Mouse (Mus musculus) ES-Bruce4 (cell line): ENCODE measurements around the gene Rps8. TPM values are rescaled to one million over a fixed set of nuclear protein-coding genes. Genes with fewer than 3 reads are reported as not detected.

Source experiments
- H3K27ac ChIP-seq: 2 replicates; pipeline ENCODE4 v1.5.1; 2012; ENCODE audit warnings: low read length, inconsistent platforms; ENCODE audit not compliant: insufficient read depth
- H3K27me3 ChIP-seq: 2 replicates; pipeline ENCODE4 v1.6.1; 2012; ENCODE audit warnings: mild to moderate bottlenecking, low read length, inconsistent platforms; ENCODE audit not compliant: control insufficient read depth, poor library complexity, insufficient read depth, severe bottlenecking
- H3K36me3 ChIP-seq: 2 replicates; pipeline ENCODE4 v1.6.1; 2012; ENCODE audit warnings: inconsistent platforms, mild to moderate bottlenecking, low read length, moderate library complexity; ENCODE audit not compliant: control insufficient read depth, poor library complexity, insufficient read depth, severe bottlenecking
- H3K4me1 ChIP-seq: one replicate; pipeline ENCODE4 v1.8.1; 2011; ENCODE audit warnings: low read length; ENCODE audit not compliant: control insufficient read depth, insufficient read depth
- H3K4me3 ChIP-seq: 2 replicates; pipeline ENCODE4 v1.5.1; 2011; ENCODE audit warnings: low read depth, mild to moderate bottlenecking, low read length
- H3K9ac ChIP-seq: 2 replicates; pipeline ENCODE4 v1.6.1; 2012; ENCODE audit warnings: low read depth, mild to moderate bottlenecking, inconsistent platforms; ENCODE audit not compliant: poor library complexity, severe bottlenecking
- H3K9me3 ChIP-seq: replicated peaks from 2 replicates; pipeline ENCODE4 v1.6.1; 2012; ENCODE audit warnings: mild to moderate bottlenecking, low read length, inconsistent platforms; ENCODE audit not compliant: control insufficient read depth, poor library complexity, insufficient read depth, severe bottlenecking
- CTCF ChIP-seq: IDR thresholded peaks from one replicate; pipeline ENCODE4 v1.8.1; 2011; ENCODE audit warnings: low read depth, low read length
- EP300 ChIP-seq: IDR thresholded peaks from 2 replicates; pipeline ENCODE4 v1.6.1; 2011; ENCODE audit warnings: low read depth, low read length; ENCODE audit not compliant: insufficient read depth
- POLR2A ChIP-seq: IDR thresholded peaks from one replicate; pipeline ENCODE4 v1.8.1; 2011; ENCODE audit warnings: low read length; ENCODE audit not compliant: insufficient read depth
- polyA plus RNA-seq: library from polyadenylated mRNA; stranded (reverse); fragments of >200 nt; gene quantifications from 2 replicates; pipeline ENCODE4 v1.2.4, GENCODE M21; 2011; ENCODE audit warnings: low read depth; ENCODE audit not compliant: missing spikeins, insufficient read depth, insufficient read length

Rps8 gene
- polyA plus RNA-seq, 1 experiment, result 2,253 TPM

DNA sequence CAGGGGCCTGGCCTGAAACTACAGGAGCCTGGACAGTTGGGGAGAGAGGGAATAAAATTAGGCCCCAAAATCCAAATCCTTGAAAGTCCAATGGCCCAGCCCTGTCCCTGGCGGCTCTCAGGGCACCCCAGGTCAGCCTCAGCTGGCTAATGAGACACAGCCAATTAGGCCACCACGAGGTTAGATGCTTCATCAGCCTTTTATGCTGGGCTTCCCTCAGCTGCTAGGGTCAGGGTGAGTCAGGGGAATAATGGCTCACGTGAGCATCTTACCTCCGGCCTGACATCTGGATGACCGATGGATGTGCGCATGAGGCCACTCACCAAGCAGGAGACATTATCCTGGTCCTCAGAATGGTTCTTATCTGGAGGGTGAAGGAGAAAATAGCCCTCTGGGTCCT is 25.3 kb downstream of the Rps8 start:
- TF ChIP-seq EP300 (0 out of 2 replicates have a peak, but pooled peaks have one; percentile 29), CTCF (no peak)
- H3K4me1 ChIP-seq, result peaks cover 9% of the 10 kb centered on the region
- no peaks in the 10 kb centered on the region for H3K27me3 ChIP-seq
- no peak overlapping the region for H3K9ac ChIP-seq
- H3K36me3 ChIP-seq, result no peaks in the 10 kb centered on the region; the same call in 1 of the 2 replicates
- H3K9me3 ChIP-seq, result no peaks in the 10 kb centered on the region
- H3K27ac ChIP-seq, result no peak overlapping the region
- H3K4me3 ChIP-seq, result no peak overlapping the region

GRCm38 (mm10) chr4:117127991-117128686 is 27.9 kb downstream of the Rps8 start:
- no peaks in the 10 kb centered on the region for H3K27me3 ChIP-seq
- H3K9ac ChIP-seq, result peak overlapping the region; percentile 55
- TF ChIP-seq EP300, result no peak
- TF ChIP-seq POLR2A, result no peak
- TF ChIP-seq CTCF, result no peak
- no peaks in the 10 kb centered on the region; the same call in 1 of the 2 replicates for H3K36me3 ChIP-seq
- H3K4me3 ChIP-seq, result peak overlapping the region; percentile 11
- H3K4me1 ChIP-seq, result peaks cover 8% of the 10 kb centered on the region
- peak overlapping the region; percentile 8; the same call in 1 of the 2 replicates for H3K27ac ChIP-seq
- H3K9me3 ChIP-seq, result no peaks in the 10 kb centered on the region

DNA sequence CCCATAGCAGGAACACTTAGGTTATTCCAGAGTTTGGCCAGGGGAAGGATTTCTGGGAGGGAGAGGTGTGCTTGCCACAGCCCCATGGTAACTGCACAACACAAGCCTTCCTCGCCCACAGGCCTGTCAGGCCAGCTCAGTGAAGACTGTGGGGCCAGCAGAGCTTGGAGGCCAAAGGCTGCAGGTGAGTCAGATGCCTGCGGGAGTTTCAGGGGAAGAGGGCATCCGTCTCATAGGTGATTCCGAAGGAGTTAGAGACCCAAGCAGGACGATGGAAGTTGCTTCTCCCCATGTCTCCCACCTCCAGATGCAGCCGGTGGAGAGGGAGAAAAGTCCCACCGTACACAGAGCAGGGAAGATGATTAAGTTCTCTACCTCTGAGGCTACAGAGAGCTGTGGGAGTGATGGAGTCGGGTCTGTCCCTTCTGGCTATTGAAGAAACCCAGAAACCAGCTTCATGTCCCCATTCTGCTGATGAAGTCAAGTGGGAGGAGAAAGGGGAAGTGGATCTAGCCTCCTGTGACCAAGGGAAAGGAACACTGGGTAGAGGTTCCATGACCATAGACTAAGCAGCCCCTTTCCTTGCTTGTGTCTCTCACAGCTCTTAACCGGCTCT is 29.3 kb downstream of the Rps8 start, which contains the start of gene Tctex1d4:
Gene Tctex1d4, plus strand, starts transcription at position 120 of the 616 bp plus-strand sequence.
- Histone ChIP-seq H3K27ac (peak within 1 kb of the TSS; percentile 95), H3K27me3 (no peaks in the 10 kb centered on the region), H3K9me3 (no peaks in the 10 kb centered on the region), H3K4me1 (peaks cover 10% of the 10 kb centered on the region), H3K4me3 (no peak within 1 kb of the TSS), H3K36me3 (no peaks in the 10 kb centered on the region; the same call in 1 of the 2 replicates), H3K9ac (peak within 1 kb of the TSS; percentile 93)
- TF ChIP-seq POLR2A, result no peak
- TF ChIP-seq EP300, result no peak
- TF ChIP-seq CTCF, result no peak

DNA sequence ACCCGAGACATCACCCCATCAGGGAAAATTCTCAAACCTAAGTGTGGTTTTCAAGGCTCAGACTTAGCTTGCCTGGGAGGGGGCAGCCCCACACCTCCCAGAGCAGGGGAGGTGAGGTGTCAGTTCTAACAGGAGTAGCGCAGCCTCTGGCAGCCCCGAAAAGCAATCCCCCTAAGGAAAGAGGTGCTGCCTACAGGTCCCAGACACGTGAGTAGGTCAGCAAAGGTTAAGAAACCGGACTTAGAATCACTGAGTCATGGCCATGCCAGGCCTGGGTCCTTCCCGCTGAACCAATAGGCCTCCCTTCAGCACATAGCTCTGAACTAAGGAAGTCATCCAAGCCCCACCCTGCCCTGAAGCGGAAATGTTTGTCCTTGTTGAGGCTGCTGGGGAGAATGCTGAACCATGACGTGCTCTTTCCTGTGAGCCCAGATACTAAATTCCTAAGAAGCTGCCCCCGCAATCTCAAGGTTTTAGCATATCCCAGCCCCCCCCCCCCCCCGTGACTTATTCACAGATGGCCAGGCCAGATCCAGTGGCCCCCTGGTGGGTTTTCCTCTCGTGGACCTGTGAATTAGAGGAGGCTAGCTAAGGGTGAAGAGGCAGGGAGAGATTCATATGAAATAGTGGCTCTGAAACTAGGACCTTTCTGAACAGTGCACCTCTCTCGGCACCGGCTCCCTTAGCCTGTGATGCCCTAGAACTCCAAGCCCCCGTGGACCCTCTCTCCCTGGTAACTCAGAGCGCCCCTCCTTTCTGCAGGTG is 30.0 kb downstream of the Rps8 start:
- H3K36me3 ChIP-seq, result no peaks in the 10 kb centered on the region; the same call in 1 of the 2 replicates
- H3K27ac ChIP-seq, result peak overlapping the region; percentile 95
- H3K9me3 ChIP-seq, result no peaks in the 10 kb centered on the region
- no peak overlapping the region for H3K4me3 ChIP-seq
- peaks cover 10% of the 10 kb centered on the region for H3K4me1 ChIP-seq
- no peaks in the 10 kb centered on the region for H3K27me3 ChIP-seq
- no peak for TF ChIP-seq POLR2A
- TF ChIP-seq EP300, result peak; percentile 90
- peak overlapping the region; percentile 93 for H3K9ac ChIP-seq

DNA sequence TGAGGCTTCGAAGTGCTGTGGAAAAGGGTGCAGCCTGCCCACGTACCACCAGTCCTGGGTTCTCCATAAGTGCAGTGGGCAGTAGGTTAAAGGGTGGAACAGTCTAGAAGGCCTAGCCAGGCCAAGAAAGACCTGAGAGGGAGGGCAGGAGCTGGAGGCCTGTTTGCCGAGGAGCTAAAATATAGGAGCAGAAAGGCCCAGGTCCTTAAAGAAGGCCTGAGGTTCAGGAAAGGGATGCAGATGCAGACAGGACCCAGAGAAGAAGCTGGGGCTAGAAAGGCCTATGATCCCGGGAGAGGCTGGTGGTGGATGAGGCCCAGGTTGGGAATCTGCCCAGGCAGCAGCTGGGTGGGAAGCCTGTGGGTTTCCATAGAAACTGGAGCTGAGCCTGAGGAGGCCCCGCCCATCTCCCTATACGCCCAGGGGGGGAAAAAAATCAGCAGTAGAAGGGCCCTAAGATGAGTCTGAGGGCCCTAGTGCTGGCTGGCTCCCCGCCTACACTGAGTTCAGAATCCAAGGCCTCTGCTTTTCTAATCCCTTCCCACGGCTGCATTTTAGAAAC is 30.6 kb downstream of the Rps8 start, which contains the start of gene Btbd19:
Gene Btbd19, minus strand, starts transcription at position 378 of the 562 bp plus-strand sequence.
- Histone ChIP-seq H3K4me3 (peak within 1 kb of the TSS; percentile 81), H3K36me3 (no peaks in the 10 kb centered on the region; the same call in 1 of the 2 replicates), H3K9me3 (no peaks in the 10 kb centered on the region), H3K27ac (peak within 1 kb of the TSS; percentile 95), H3K27me3 (no peaks in the 10 kb centered on the region), H3K9ac (peak within 1 kb of the TSS; percentile 93), H3K4me1 (peaks cover 9% of the 10 kb centered on the region)
- TF ChIP-seq CTCF (no peak), POLR2A (peak; percentile 23), EP300 (no peak)
